Mouse (Mus musculus): ENCODE results near the gene Terf2ip. TPM values are rescaled to one million over a fixed set of nuclear protein-coding genes. Genes with fewer than 3 reads are reported as not detected.

The Terf2ip gene
- total and polyA plus RNA-seq, 2 experiments from 2014 or later = 61.5 to 71.2 TPM

DNA sequence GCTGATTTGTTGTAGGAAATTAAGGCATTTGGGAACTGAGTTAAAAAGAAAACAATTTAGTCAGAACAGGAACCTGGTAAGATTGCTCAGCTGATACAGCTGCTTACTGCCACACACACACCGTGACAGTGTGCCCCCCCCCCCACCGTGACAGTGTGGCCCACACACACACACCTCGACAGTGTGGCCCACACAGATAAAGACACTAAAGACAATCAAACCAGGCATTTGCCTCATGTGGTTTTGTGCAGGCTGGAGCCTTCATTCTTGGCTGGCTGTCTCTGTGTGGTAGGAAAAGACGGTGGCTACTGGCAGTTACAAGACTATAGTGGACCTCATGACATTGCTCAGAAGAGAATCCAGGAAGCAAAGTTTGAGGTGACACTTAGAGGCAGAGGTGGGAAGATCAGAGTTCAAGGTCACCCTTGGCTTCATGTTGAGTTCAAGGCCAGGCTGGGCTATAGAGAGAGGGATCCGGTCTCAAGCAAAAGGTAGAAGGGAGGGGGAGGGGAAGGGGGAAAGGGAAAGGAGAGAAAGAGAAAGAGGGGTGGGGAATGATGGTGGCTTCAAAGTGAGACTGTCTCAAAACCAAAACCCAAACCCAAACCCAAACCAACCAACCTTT, 43.8 kb upstream of the Terf2ip start:
- Histone ChIP-seq H3K4me3 (ENCODE audit: low read depth, low read length) (no peak overlapping the region), H3K4me2 (ENCODE audit: low read depth) (no peak overlapping the region), H3K27ac (ENCODE audit: low read depth, low read length) (no peak overlapping the region), H3K4me1 (ENCODE audit: insufficient read depth) (no peaks in the 10 kb centered on the region), H3K9me3 (ENCODE audit: low read length) (no peaks in the 10 kb centered on the region), H3K36me3 (ENCODE audit: insufficient read depth) (no peaks in the 10 kb centered on the region), H3K27me3 (ENCODE audit: insufficient read depth, low read length) (no peaks in the 10 kb centered on the region), H3K9ac (no peak overlapping the region)
- WGBS = 82% methylated on average over 5 of the region's 5 CpGs
- DNase-seq = no peak
- ATAC-seq = no peak
- no peak for TF ChIP-seq CTCF (IDR thresholded peaks at IDR 0.05; ENCODE audit: low read depth)

- Histone ChIP-seq H3K4me3 (ENCODE audit: low read depth, low read length) (no peak overlapping the region), H3K27me3 (ENCODE audit: insufficient read depth, low read length) (no peaks in the 10 kb centered on the region), H3K9me3 (ENCODE audit: low read length) (no peaks in the 10 kb centered on the region), H3K36me3 (ENCODE audit: insufficient read depth) (no peaks in the 10 kb centered on the region), H3K4me2 (ENCODE audit: low read depth) (no peak overlapping the region), H3K4me1 (ENCODE audit: insufficient read depth) (no peaks in the 10 kb centered on the region), H3K9ac (no peak overlapping the region), H3K27ac (ENCODE audit: low read depth, low read length) (no peak overlapping the region)
- TF ChIP-seq CTCF (IDR thresholded peaks at IDR 0.05; ENCODE audit: low read depth) = no peak
- DNase-seq = no peak
- WGBS = 79% methylated on average over 10 of the region's 10 CpGs
- ATAC-seq = no peak
Measured at GRCm38 (mm10) chr8:111968541-111968940, 42.7 kb upstream of the Terf2ip start.

DNA sequence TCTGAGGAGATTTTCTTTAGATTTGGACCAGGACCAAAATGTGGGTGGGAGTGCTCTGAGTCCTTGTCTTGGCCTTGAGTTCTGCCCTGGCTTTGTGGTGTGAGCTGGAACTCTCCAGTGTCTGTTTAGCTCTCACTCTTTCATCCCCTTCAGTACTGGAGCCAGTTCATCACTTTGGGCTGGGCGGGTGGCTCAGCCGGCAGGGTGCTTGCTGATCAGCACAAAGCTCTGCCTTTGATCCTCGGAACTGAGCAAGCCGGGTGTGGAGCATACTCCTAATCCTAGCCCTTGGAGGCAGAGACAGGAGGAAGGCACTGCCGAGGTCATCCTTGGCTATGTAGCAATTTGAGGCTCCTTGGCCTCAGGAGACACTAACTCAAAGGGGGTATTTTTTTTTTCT, 42.2 kb upstream of the Terf2ip start:
- WGBS = 34% methylated on average over 5 of the region's 5 CpGs
- no peak overlapping the region for H3K9ac ChIP-seq
- no peak for TF ChIP-seq CTCF (IDR thresholded peaks at IDR 0.05; ENCODE audit: low read depth)
- H3K27ac ChIP-seq (ENCODE audit: low read depth, low read length) = no peak overlapping the region
- H3K4me1 ChIP-seq (ENCODE audit: insufficient read depth) = no peaks in the 10 kb centered on the region
- no peak overlapping the region for H3K4me2 ChIP-seq (ENCODE audit: low read depth)
- no peaks in the 10 kb centered on the region for H3K36me3 ChIP-seq (ENCODE audit: insufficient read depth)
- no peaks in the 10 kb centered on the region for H3K9me3 ChIP-seq (ENCODE audit: low read length)
- H3K4me3 ChIP-seq (ENCODE audit: low read depth, low read length) = no peak overlapping the region
- no peak for DNase-seq
- ATAC-seq = no peak
- no peaks in the 10 kb centered on the region for H3K27me3 ChIP-seq (ENCODE audit: insufficient read depth, low read length)

DNA sequence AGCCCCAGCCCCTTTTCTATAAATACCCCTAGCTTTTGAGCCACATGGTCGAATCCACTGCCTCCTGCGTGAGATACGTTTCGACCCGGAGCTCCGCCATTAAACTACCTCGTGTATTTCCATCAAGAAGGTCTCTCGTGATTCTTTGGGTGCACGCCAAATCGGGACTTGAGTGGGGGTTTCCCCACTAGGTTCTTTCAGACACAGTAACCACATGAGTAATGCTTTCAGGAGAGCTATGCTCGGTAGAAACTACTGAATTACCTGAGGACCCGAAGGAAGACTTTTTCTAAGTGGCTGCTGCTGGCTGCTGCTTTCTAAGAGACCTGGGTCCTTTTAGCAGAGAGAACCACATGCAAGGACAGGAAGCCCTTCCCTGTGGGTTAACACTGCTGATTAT, 37.1 kb upstream of the Terf2ip start:
- no peak for DNase-seq
- TF ChIP-seq CTCF (IDR thresholded peaks at IDR 0.05; ENCODE audit: low read depth) = no peak
- Histone ChIP-seq H3K4me3 (ENCODE audit: low read depth, low read length) (no peak overlapping the region), H3K4me1 (ENCODE audit: insufficient read depth) (no peaks in the 10 kb centered on the region), H3K27ac (ENCODE audit: low read depth, low read length) (no peak overlapping the region), H3K36me3 (ENCODE audit: insufficient read depth) (peaks cover 7% of the 10 kb centered on the region; the same call in 1 of the 2 replicates), H3K9me3 (ENCODE audit: low read length) (no peaks in the 10 kb centered on the region), H3K4me2 (ENCODE audit: low read depth) (no peak overlapping the region), H3K9ac (no peak overlapping the region), H3K27me3 (ENCODE audit: insufficient read depth, low read length) (no peaks in the 10 kb centered on the region)
- WGBS = 95% methylated on average over 12 of the region's 12 CpGs
- ATAC-seq = no peak

- Histone ChIP-seq H3K4me3 (ENCODE audit: low read depth, low read length) (no peak overlapping the region), H3K36me3 (ENCODE audit: insufficient read depth) (peaks cover 8% of the 10 kb centered on the region; the same call in 1 of the 2 replicates), H3K27ac (ENCODE audit: low read depth, low read length) (no peak overlapping the region), H3K9me3 (ENCODE audit: low read length) (no peaks in the 10 kb centered on the region), H3K4me2 (ENCODE audit: low read depth) (no peak overlapping the region), H3K9ac (no peak overlapping the region), H3K4me1 (ENCODE audit: insufficient read depth) (no peaks in the 10 kb centered on the region), H3K27me3 (ENCODE audit: insufficient read depth, low read length) (no peaks in the 10 kb centered on the region)
- ATAC-seq (no peak), DNase-seq (no peak)
- TF ChIP-seq CTCF (IDR thresholded peaks at IDR 0.05; ENCODE audit: low read depth) = no peak
- WGBS = 97% methylated on average over 2 of the region's 2 CpGs
Measured at GRCm38 (mm10) chr8:111975706-111976105, 35.5 kb upstream of the Terf2ip start.

DNA sequence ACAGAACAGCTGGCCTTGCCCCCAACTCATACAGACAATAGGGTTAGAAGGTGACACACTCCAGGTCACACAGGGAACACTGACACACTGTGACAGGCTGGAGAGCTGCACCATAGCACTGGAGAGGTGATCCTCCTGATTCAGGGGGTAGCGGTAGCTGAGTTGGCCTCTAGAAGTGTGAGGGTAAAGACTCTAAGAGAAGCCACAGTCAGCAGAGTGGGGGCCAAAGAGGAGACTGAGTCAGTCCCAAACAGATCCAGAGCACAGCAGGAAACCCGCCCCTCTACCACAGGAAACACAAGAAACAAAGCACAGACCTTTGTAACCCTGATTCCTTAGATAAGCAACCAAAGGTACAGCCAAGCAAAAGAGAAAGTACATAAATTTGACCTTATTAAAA, 34.9 kb upstream of the Terf2ip start:
- no peak overlapping the region for H3K27ac ChIP-seq (ENCODE audit: low read depth, low read length)
- DNase-seq (no peak), ATAC-seq (no peak)
- 98% methylated on average over 2 of the region's 2 CpGs for WGBS
- no peak overlapping the region for H3K4me3 ChIP-seq (ENCODE audit: low read depth, low read length)
- H3K27me3 ChIP-seq (ENCODE audit: insufficient read depth, low read length) = no peaks in the 10 kb centered on the region
- H3K36me3 ChIP-seq (ENCODE audit: insufficient read depth) = peaks cover 8% of the 10 kb centered on the region; the same call in 1 of the 2 replicates
- no peak for TF ChIP-seq CTCF (IDR thresholded peaks at IDR 0.05; ENCODE audit: low read depth)
- no peaks in the 10 kb centered on the region for H3K4me1 ChIP-seq (ENCODE audit: insufficient read depth)
- no peaks in the 10 kb centered on the region for H3K9me3 ChIP-seq (ENCODE audit: low read length)
- no peak overlapping the region for H3K4me2 ChIP-seq (ENCODE audit: low read depth)
- H3K9ac ChIP-seq = no peak overlapping the region

- H3K4me2 ChIP-seq (ENCODE audit: low read depth) = no peak overlapping the region
- WGBS = 84% methylated on average over 10 of the region's 10 CpGs
- H3K36me3 ChIP-seq (ENCODE audit: insufficient read depth) = peaks cover 14% of the 10 kb centered on the region; the same call in 1 of the 2 replicates
- no peaks in the 10 kb centered on the region for H3K4me1 ChIP-seq (ENCODE audit: insufficient read depth)
- H3K4me3 ChIP-seq (ENCODE audit: low read depth, low read length) = no peak overlapping the region
- H3K9ac ChIP-seq = no peak overlapping the region
- H3K27ac ChIP-seq (ENCODE audit: low read depth, low read length) = no peak overlapping the region
- no peaks in the 10 kb centered on the region for H3K9me3 ChIP-seq (ENCODE audit: low read length)
- DNase-seq (no peak), ATAC-seq (no peak)
- H3K27me3 ChIP-seq (ENCODE audit: insufficient read depth, low read length) = no peaks in the 10 kb centered on the region
- no peak for TF ChIP-seq CTCF (IDR thresholded peaks at IDR 0.05; ENCODE audit: low read depth)
Measured at GRCm38 (mm10) chr8:111978147-111978546, 33.1 kb upstream of the Terf2ip start.
